Mouse (Mus musculus) retina, embryonic 14.5 days (tissue): Measurements from ENCODE around the gene Ifna13.

Experiments used
- DNase-seq: peaks from one replicate; pipeline ENCODE4 v3.0.0-alpha.2; 2015; ENCODE audit warnings: low spot score

The Ifna13 gene

DNA sequence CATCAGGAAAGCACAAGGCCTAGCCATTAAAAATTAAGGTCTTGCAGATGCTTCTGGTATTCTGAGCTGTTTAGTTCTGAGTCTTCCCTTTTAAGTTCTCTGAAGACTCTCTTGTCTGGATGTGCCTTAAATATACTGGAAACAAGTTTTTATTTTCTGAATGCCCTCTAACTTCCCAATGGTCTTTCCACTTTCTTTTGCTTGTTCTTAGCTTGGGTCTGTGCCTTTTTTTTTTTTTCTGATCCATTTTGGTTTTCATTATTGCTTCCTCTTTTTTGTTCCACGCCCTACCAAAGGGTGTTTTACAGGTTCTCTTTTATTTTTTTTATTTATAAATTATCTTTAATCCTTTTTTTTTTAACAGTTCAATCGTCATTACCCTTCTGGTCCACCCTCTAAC is at the start of gene Ifna13:
Gene Ifna13 (minus strand): TSS at position 101 of the 400 bp plus-strand sequence.
- DNase-seq: no peak

GRCm38 (mm10) chr4:88693392-88693791 is 49.1 kb upstream of the Ifna13 start:
- no peak for DNase-seq

- no peak for DNase-seq
These were observed 48.3 kb upstream of the Ifna13 start for GRCm38 (mm10) chr4:88692537-88692936.

DNA sequence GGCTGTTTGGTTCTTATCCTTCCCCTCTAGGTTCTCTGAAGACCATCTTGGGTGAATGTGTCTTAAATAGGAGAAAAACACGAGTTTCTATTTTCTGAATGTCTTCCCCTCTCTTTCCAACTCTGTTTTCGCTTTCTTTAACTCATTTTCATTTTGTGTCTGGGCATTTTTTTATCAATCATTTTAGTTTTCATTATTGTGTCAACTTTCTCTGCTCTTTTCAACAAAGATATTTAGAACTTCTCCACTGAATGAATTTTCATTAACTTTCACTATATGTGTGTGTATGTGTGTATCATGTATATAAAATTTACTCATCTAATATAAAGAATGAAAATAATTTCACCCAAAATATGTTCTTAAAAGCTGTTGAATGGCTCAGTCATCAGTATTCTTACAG is 47.0 kb upstream of the Ifna13 start, which contains the start of gene Ifnab:
Gene Ifnab (minus strand): TSS at position 101 of the 400 bp plus-strand sequence.
- no peak for DNase-seq

DNA sequence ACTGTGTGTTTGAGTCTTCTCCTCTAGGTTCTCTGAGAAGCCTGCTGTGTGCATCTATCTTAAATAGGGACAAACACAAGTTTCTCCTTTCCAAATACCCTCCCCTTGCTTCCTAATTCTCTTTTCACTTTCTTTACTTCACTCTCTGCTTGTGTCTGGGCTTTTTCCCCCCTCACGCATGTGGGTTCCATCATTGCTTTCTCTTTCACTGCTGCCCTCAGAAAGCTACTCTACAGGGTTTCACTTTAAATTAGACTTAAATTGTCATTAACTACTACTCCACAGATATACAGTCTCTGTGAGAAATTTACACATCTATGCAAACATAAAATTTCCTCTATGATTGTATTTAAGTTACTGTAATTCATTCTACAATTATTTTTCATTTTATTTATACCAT is 39.6 kb upstream of the Ifna13 start, which contains the start of gene Ifna2:
Gene Ifna2 (minus strand): TSS at position 101 of the 400 bp plus-strand sequence.
- no peak for DNase-seq

- no peak for DNase-seq
These were observed 37.1 kb upstream of the Ifna13 start for GRCm38 (mm10) chr4:88681353-88681752.

DNA sequence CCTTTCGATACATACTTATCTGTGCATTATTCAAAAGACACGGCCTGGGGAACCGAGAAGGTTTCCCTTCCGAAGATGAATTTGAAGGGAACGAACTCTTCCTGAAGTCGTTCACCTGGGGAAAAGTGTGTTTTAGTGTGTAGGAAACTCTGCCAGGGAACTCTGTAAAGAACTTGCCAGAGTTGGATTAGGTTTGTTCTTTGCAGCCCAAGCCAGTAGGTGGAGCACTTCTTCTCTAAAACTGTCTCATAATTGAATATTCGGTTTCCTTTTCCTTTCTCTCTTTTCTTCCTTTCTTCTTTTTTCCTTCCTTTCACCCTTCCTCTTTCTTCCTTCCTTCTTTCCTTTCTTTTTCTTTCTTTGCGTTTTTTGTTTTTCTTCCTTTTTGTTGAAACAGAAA is 36.1 kb upstream of the Ifna13 start:
- peak; percentile 55 for DNase-seq

DNA sequence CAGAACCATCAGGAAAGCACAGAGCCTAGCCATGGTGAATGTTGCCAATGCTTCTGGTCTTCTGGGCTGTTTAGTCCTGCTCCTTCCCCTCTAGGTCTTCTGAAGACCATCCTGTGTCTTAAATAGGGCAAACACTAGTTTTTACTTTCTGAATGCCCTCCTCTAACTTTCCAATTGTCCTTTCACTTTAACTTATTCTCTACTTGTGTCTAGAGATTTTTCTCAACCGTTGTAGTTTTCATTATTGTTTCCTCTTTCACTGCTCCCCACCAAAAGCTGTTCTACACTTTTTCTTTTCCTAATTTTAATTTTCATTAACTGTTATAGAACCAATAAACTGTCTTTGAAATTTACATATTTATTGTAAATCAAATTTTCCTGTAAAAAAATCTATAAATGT is 32.6 kb upstream of the Ifna13 start, which contains the start of gene Ifna16:
Gene Ifna16 (minus strand): TSS at position 101 of the 400 bp plus-strand sequence.
- no peak for DNase-seq

GRCm38 (mm10) chr4:88655461-88655860 is 11.2 kb upstream of the Ifna13 start:
- no peak for DNase-seq

GRCm38 (mm10) chr4:88653644-88654043 is 9.4 kb upstream of the Ifna13 start:
- DNase-seq: no peak

DNA sequence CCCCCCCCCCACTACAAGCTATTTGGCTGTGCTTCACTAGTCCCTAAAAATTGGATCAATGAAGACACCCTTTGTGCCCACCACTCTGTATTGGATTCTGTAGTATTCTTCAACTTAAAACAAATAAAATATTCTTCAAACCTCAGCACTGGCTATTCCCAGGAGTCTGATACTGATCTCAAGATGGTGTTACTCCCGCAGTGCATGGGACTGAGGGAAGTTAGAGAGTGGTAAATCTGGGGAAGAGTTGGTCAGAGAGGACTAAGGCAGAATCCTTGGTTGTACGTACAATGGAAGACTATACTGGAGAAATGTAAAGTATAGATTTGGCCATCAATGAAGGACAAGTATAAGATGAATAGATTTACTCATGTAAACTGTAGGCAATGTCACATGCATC is 1.7 kb downstream of the Ifna13 start:
- peak; percentile 38 for DNase-seq

DNA sequence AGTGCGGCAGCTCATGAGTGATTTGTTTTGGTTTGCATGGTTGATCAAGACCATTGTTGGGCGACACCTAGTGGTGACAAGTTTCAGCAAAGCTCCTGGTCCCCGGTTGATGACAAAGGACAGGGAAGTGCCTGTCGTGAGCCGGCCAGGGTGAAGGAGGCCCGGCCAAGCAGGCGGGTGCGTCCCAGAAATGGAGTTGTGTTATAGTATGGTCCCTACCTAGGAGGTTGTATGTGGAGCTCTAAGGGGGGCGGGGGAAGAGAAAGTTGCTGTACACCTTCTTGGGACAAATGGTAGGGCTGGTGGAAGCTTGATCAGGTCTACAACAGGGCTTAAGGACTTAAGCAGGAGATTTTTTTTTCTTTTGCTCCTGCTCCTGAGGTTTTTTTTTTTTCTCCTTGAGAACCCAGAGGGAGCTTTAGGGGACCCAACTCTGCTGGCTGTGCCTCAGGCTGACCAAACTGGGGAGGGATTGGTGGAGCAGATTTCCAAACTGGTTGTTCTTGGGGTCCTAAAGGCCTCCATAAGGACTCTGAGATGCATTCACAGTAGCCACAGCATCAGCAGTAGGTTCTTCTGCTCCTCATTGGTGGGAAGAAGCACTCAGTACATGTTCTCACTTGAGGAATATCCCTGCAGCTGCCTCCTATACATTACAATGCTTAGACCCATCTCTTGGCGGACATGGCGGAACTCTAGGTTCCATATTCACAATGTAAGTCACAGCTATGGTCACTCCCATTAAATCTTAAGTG is 3.0 kb downstream of the Ifna13 start:
- DNase-seq: peak; percentile 98

GRCm38 (mm10) chr4:88640704-88641076 is 3.6 kb downstream of the Ifna13 start:
- no peak for DNase-seq

GRCm38 (mm10) chr4:88634311-88634710 is 9.9 kb downstream of the Ifna13 start, which contains the start of gene C87499:
Gene C87499 (minus strand): TSS chr4:88634411.
- no peak for DNase-seq

- no peak for DNase-seq
These were observed 41.0 kb downstream of the Ifna13 start, which contains the start of gene Ifna12 for GRCm38 (mm10) chr4:88603276-88603675. Gene Ifna12 (minus strand): TSS chr4:88603376.
